Mouse (Mus musculus): ENCODE measurements at regions not wholly inside any gene's neighbourhood (a gene's known extent, or its start where the extent isn't known, plus 50 kb on each side); places are given as distances from the start of the nearest gene placed in this dataset.

- Histone ChIP-seq H3K9ac (ENCODE audit: control insufficient read depth, low read depth, low read length, poor library complexity, severe bottlenecking) (no peak overlapping the region), H3K27ac (ENCODE audit: control insufficient read depth, low read depth, low read length) (no peak overlapping the region)
Observed at GRCm38 (mm10) chr3:81802096-81802495, 130.3 kb upstream of the Ctso start.

GRCm38 (mm10) chr3:81805745-81806144, 126.7 kb upstream of the Ctso start:
- Histone ChIP-seq H3K4me3 (ENCODE audit: control insufficient read depth in 1 of 2, insufficient read depth in 1 of 2, low read depth in 2 of 2, low read length in 2 of 2) (no peak overlapping the region), H3K27me3 (ENCODE audit: control insufficient read depth in 1 of 2, insufficient read depth in 2 of 2, low read length in 2 of 2) (no peaks in the 10 kb centered on the region), H3K4me1 (ENCODE audit: control insufficient read depth in 1 of 2, insufficient read depth in 2 of 2, low read length in 2 of 2) (no peaks in the 10 kb centered on the region), H3K79me2 (ENCODE audit: control insufficient read depth, insufficient read depth, low read length, poor library complexity) (no peaks in the 10 kb centered on the region), H3K36me3 (ENCODE audit: control insufficient read depth in 1 of 2, insufficient read depth in 2 of 2, low read length in 2 of 2) (no peaks in the 10 kb centered on the region), H3K9ac (ENCODE audit: control insufficient read depth, low read depth, low read length, poor library complexity, severe bottlenecking) (no peak overlapping the region), H3K27ac (ENCODE audit: control insufficient read depth, low read depth, low read length) (no peak overlapping the region), H3K9me3 (replicated peaks; ENCODE audit: insufficient read depth, low read length) (no peaks in the 10 kb centered on the region)
- TF ChIP-seq ZC3H11A (IDR thresholded peaks at IDR 0.05; ENCODE audit: low read depth, low read length) (no peak), GATA1 (IDR thresholded peaks at IDR 0.05; ENCODE audit: low read depth, low read length) (no peak), RCOR1 (IDR thresholded peaks at IDR 0.05; ENCODE audit: low read depth, low read length) (no peak), USF2 (IDR thresholded peaks at IDR 0.05; ENCODE audit: borderline replicate concordance in 1 of 2, insufficient read depth in 1 of 2, low read depth in 1 of 2, low read length in 2 of 2) (no peak), SIN3A (IDR thresholded peaks at IDR 0.05; ENCODE audit: low read length) (no peak), ZNF384 (IDR thresholded peaks at IDR 0.05; ENCODE audit: low read depth, low read length) (no peak)
- DNase-seq (ENCODE audit: low read depth, low spot score), result no peak

More at GRCm38 (mm10) chr3:81802096-81802495, 130.3 kb upstream of the Ctso start:
- Histone ChIP-seq H3K27me3 (ENCODE audit: control insufficient read depth in 1 of 2, insufficient read depth in 2 of 2, low read length in 2 of 2) (no peaks in the 10 kb centered on the region), H3K4me1 (ENCODE audit: control insufficient read depth in 1 of 2, insufficient read depth in 2 of 2, low read length in 2 of 2) (no peaks in the 10 kb centered on the region), H3K9me3 (replicated peaks; ENCODE audit: insufficient read depth, low read length) (no peaks in the 10 kb centered on the region), H3K79me2 (ENCODE audit: control insufficient read depth, insufficient read depth, low read length, poor library complexity) (no peaks in the 10 kb centered on the region), H3K36me3 (ENCODE audit: control insufficient read depth in 1 of 2, insufficient read depth in 2 of 2, low read length in 2 of 2) (no peaks in the 10 kb centered on the region), H3K4me3 (ENCODE audit: control insufficient read depth in 1 of 2, insufficient read depth in 1 of 2, low read depth in 2 of 2, low read length in 2 of 2) (no peak overlapping the region)
- no peak for DNase-seq (ENCODE audit: low read depth, low spot score)
- TF ChIP-seq MAFK (IDR thresholded peaks at IDR 0.05; ENCODE audit: borderline replicate concordance, low read depth, low read length) (no peak), TCF12 (IDR thresholded peaks at IDR 0.05; ENCODE audit: low read depth, low read length) (no peak), KAT2A (conservative IDR thresholded peaks at IDR 0.05; ENCODE audit: low read depth, low read length) (no peak), USF1 (IDR thresholded peaks at IDR 0.05; ENCODE audit: low read depth, low read length) (no peak), SIN3A (IDR thresholded peaks at IDR 0.05; ENCODE audit: low read length) (no peak), CTCF (IDR thresholded peaks at IDR 0.05 in 2 of 3, conservative IDR thresholded peaks at IDR 0.05 in 1 of 3; ENCODE audit: control insufficient read depth in 1 of 3, insufficient read depth in 1 of 3, low read depth in 2 of 3, low read length in 3 of 3, poor library complexity in 1 of 3, severe bottlenecking in 1 of 3) (no peak), JUND (IDR thresholded peaks at IDR 0.05; ENCODE audit: low read depth, low read length) (no peak), HCFC1 (IDR thresholded peaks at IDR 0.05; ENCODE audit: low read depth, low read length) (no peak)

DNA sequence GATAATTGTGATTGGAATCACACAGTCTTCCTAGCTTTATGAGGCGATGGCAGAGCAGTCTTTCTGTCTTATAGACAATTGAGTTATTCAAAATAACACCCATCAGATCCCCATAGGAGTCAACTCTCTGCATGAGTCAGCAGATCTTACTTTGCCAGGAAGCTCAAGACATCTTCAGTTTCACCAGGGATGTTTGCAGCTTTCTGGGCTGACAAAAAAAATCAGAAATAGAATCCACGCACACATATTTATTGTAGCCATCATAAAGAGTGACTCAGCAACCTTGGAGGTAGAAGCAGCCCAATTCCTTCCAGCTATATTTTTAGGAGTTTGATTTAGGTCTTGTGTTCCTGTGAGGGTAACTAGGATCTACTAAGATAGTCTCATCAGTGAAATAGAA, 122.8 kb upstream of the Ctso start:
- Histone ChIP-seq H3K4me1 (ENCODE audit: control insufficient read depth in 1 of 2, insufficient read depth in 2 of 2, low read length in 2 of 2) (no peaks in the 10 kb centered on the region), H3K4me3 (ENCODE audit: control insufficient read depth in 1 of 2, insufficient read depth in 1 of 2, low read depth in 2 of 2, low read length in 2 of 2) (no peak overlapping the region), H3K27me3 (ENCODE audit: control insufficient read depth in 1 of 2, insufficient read depth in 2 of 2, low read length in 2 of 2) (no peaks in the 10 kb centered on the region), H3K27ac (ENCODE audit: control insufficient read depth, low read depth, low read length) (no peak overlapping the region), H3K9me3 (replicated peaks; ENCODE audit: insufficient read depth, low read length) (no peaks in the 10 kb centered on the region), H3K9ac (ENCODE audit: control insufficient read depth, low read depth, low read length, poor library complexity, severe bottlenecking) (no peak overlapping the region), H3K79me2 (ENCODE audit: control insufficient read depth, insufficient read depth, low read length, poor library complexity) (no peaks in the 10 kb centered on the region), H3K36me3 (ENCODE audit: control insufficient read depth in 1 of 2, insufficient read depth in 2 of 2, low read length in 2 of 2) (no peaks in the 10 kb centered on the region)
- no peak for DNase-seq (ENCODE audit: low read depth, low spot score)
- TF ChIP-seq BHLHE40 (IDR thresholded peaks at IDR 0.05; ENCODE audit: borderline replicate concordance, low read depth, low read length) (no peak), TCF12 (IDR thresholded peaks at IDR 0.05; ENCODE audit: low read depth, low read length) (no peak), RAD21 (IDR thresholded peaks at IDR 0.05; ENCODE audit: low read depth, low read length) (no peak), MEF2A (IDR thresholded peaks at IDR 0.05; ENCODE audit: extremely low read depth, insufficient replicate concordance, low read depth, low read length, poor library complexity, severe bottlenecking) (no peak), USF1 (IDR thresholded peaks at IDR 0.05; ENCODE audit: low read depth, low read length) (no peak), POLR2AphosphoS2 (IDR thresholded peaks at IDR 0.05; ENCODE audit: low read length) (no peak), POLR2AphosphoS5 (IDR thresholded peaks at IDR 0.05; ENCODE audit: borderline replicate concordance, low read depth, low read length) (no peak), GABPA (IDR thresholded peaks at IDR 0.05; ENCODE audit: low read depth, low read length) (no peak), TAL1 (IDR thresholded peaks at IDR 0.05; ENCODE audit: low read length) (no peak), CTCF (IDR thresholded peaks at IDR 0.05 in 2 of 3, conservative IDR thresholded peaks at IDR 0.05 in 1 of 3; ENCODE audit: control insufficient read depth in 1 of 3, insufficient read depth in 1 of 3, low read depth in 2 of 3, low read length in 3 of 3, poor library complexity in 1 of 3, severe bottlenecking in 1 of 3) (no peak), CHD1 (IDR thresholded peaks at IDR 0.05; ENCODE audit: low read depth, low read length) (no peak), NELFE (IDR thresholded peaks at IDR 0.05; ENCODE audit: low read depth, low read length) (no peak), ETS1 (IDR thresholded peaks at IDR 0.05; ENCODE audit: low read depth, low read length) (no peak), MYC (IDR thresholded peaks at IDR 0.05; ENCODE audit: low read depth, low read length) (no peak), E2F4 (IDR thresholded peaks at IDR 0.05; ENCODE audit: borderline replicate concordance, low read depth, low read length) (no peak), ZNF384 (IDR thresholded peaks at IDR 0.05; ENCODE audit: low read depth, low read length) (no peak), MAZ (IDR thresholded peaks at IDR 0.05; ENCODE audit: low read depth, low read length) (no peak)
